Mouse (Mus musculus) neural tube, embryonic 10.5 days (tissue): ENCODE measurements around the gene Fam172a.
A peak's percentile ranks its signal among the peaks of the same experiment; 100 is the strongest.

Experiments
- DNase-seq: peaks from one replicate; pipeline ENCODE4 v3.0.0-alpha.2; 2017; ENCODE audit warnings: low spot score; ENCODE audit errors: extremely low spot score

Gene Fam172a

GRCm38 (mm10) chr13:78197819-78198390 is 496.1 kb downstream of the Fam172a start:
- peak; percentile 73 for DNase-seq

GRCm38 (mm10) chr13:78198391-78198870 is 496.6 kb downstream of the Fam172a start:
- peak; percentile 73 for DNase-seq

GRCm38 (mm10) chr13:78198871-78199641 is 497.2 kb downstream of the Fam172a start:
- DNase-seq, result peak; percentile 79

GRCm38 (mm10) chr13:78199642-78200160 is 497.9 kb downstream of the Fam172a start, which contains the start of gene Nr2f1:
Gene Nr2f1 (minus strand): TSS chr13:78199757.
- DNase-seq, result no peak

- peak; percentile 85 for DNase-seq
These were observed 498.6 kb downstream of the Fam172a start for GRCm38 (mm10) chr13:78200407-78200806.

GRCm38 (mm10) chr13:78200991-78201870 is 499.4 kb downstream of the Fam172a start:
- peak; percentile 91 for DNase-seq

- peak; percentile 74 for DNase-seq
These were observed 500.2 kb downstream of the Fam172a start for GRCm38 (mm10) chr13:78201871-78202565.

- peak; percentile 81 for DNase-seq
These were observed 500.9 kb downstream of the Fam172a start for GRCm38 (mm10) chr13:78202574-78203347.

GRCm38 (mm10) chr13:78203348-78204061 is 501.7 kb downstream of the Fam172a start:
- DNase-seq, result peak; percentile 86

- DNase-seq, result no peak
These were observed 503.6 kb downstream of the Fam172a start for GRCm38 (mm10) chr13:78205426-78205825.

GRCm38 (mm10) chr13:78206891-78207430 is 505.1 kb downstream of the Fam172a start:
- no peak for DNase-seq

- peak; percentile 47 for DNase-seq
These were observed 506.2 kb downstream of the Fam172a start for GRCm38 (mm10) chr13:78207796-78208645.

GRCm38 (mm10) chr13:78208689-78209410 is 507.0 kb downstream of the Fam172a start:
- no peak for DNase-seq

GRCm38 (mm10) chr13:78209611-78210028 is 507.8 kb downstream of the Fam172a start:
- peak; percentile 61 for DNase-seq

- DNase-seq, result peak; percentile 79
These were observed 508.4 kb downstream of the Fam172a start for GRCm38 (mm10) chr13:78210029-78210747.

- DNase-seq, result no peak
These were observed 508.9 kb downstream of the Fam172a start for GRCm38 (mm10) chr13:78210748-78211089.
